Mouse (Mus musculus): ENCODE data around the gene Nms. TPM values are rescaled to one million over a fixed set of nuclear protein-coding genes. Genes with fewer than 3 reads are reported as not detected.

Nms gene
- polyA plus RNA-seq, 1 experiment, result not detected

Other genes with a start within 250 kb of the Nms start
- 1.3 and 1.5 TPM in 2 replicates for gene Lonrf2, start 102.4 kb upstream of the Nms start, polyA plus RNA-seq (2012; rRNA removed)
- 14.0 and 16.4 TPM in 2 replicates for gene Chst10, start 41.0 kb upstream of the Nms start, polyA plus RNA-seq (2012; rRNA removed)
- gene Pdcl3, start 46.5 kb downstream of the Nms start, polyA plus RNA-seq (2012; rRNA removed), result 34.5 and 36.7 TPM in 2 replicates